Mouse (Mus musculus): ENCODE results near the gene Rasgef1a. TPM values are rescaled to one million over a fixed set of nuclear protein-coding genes. Genes with fewer than 3 reads are reported as not detected.

Gene Rasgef1a
- polyA plus RNA-seq, 1 experiment from 2014 or later, result 0.20 TPM

GRCm38 (mm10) chr6:118138731-118139709 lies 127.8 kb downstream of the Rasgef1a start, which contains the start of gene Csgalnact2:
Csgalnact2 (minus strand) TSS chr6:118139140.
- ATAC-seq (replicated peaks; ENCODE audit: low FRiP score) (peak; percentile 99), DNase-seq (ENCODE audit: low spot score) (peak; percentile 97)
- Histone ChIP-seq H3K27ac (ENCODE audit: low read depth, low read length) (no peak within 1 kb of the TSS), H3K4me3 (ENCODE audit: low read depth, low read length) (peak within 1 kb of the TSS; percentile 73), H3K9ac (ENCODE audit: low read length) (peak within 1 kb of the TSS; percentile 77), H3K27me3 (ENCODE audit: control insufficient read depth, insufficient read depth, low read length) (no peaks in the 10 kb centered on the region), H3K4me1 (replicated peaks; ENCODE audit: control insufficient read depth, insufficient read depth, low read length) (no peaks in the 10 kb centered on the region), H3K36me3 (ENCODE audit: control insufficient read depth, insufficient read depth, low read length) (no peaks in the 10 kb centered on the region), H3K4me2 (ENCODE audit: low read depth, low read length, severe bottlenecking) (peak within 1 kb of the TSS; percentile 82), H3K9me3 (ENCODE audit: control insufficient read depth, low read length) (no peaks in the 10 kb centered on the region)
- 7% methylated on average over 63 of the region's 66 CpGs for WGBS

- Histone ChIP-seq H3K9ac (ENCODE audit: low read length) (no peak overlapping the region), H3K4me3 (ENCODE audit: low read depth, low read length) (no peak overlapping the region), H3K27me3 (ENCODE audit: control insufficient read depth, insufficient read depth, low read length) (no peaks in the 10 kb centered on the region), H3K4me1 (replicated peaks; ENCODE audit: control insufficient read depth, insufficient read depth, low read length) (no peaks in the 10 kb centered on the region), H3K27ac (ENCODE audit: low read depth, low read length) (no peak overlapping the region), H3K4me2 (ENCODE audit: low read depth, low read length, severe bottlenecking) (no peak overlapping the region), H3K36me3 (ENCODE audit: control insufficient read depth, insufficient read depth, low read length) (no peaks in the 10 kb centered on the region), H3K9me3 (ENCODE audit: control insufficient read depth, low read length) (no peaks in the 10 kb centered on the region; the same call in 1 of the 2 replicates)
- WGBS, result 86% methylated on average over 6 of the region's 6 CpGs
- no peak for ATAC-seq (replicated peaks; ENCODE audit: low FRiP score)
- no peak for DNase-seq (ENCODE audit: low spot score)
Measured at GRCm38 (mm10) chr6:118140961-118141360, 129.7 kb downstream of the Rasgef1a start.

Small RNA genes lying within 50 kb of the gene (microRNA-seq; reads per million reads assigned to microRNA genes)
- not detected for gene Mir7044 (ENCODE audit: insufficient number of aligned reads)

Other genes starting within 250 kb of the Rasgef1a start
- gene Zfp637, start 170.3 kb upstream of the Rasgef1a start, polyA plus RNA-seq (2014; fragmentation: Nextera tagmentation; extraction: Ambion mirVana), result 118 and 123 TPM in 2 replicates
- 14.4 and 16.9 TPM in 2 replicates for gene Zfp239, start 149.3 kb upstream of the Rasgef1a start, polyA plus RNA-seq (2014; fragmentation: Nextera tagmentation; extraction: Ambion mirVana)
- 782 and 811 TPM in 2 replicates for gene Hnrnpf, start 111.1 kb upstream of the Rasgef1a start, polyA plus RNA-seq (2014; fragmentation: Nextera tagmentation; extraction: Ambion mirVana)
- gene Fxyd4, start 73.7 kb upstream of the Rasgef1a start, polyA plus RNA-seq (2014; fragmentation: Nextera tagmentation; extraction: Ambion mirVana), result 2.8 and 3.9 TPM in 2 replicates
- 8.1 and 9.3 TPM in 2 replicates for gene Csgalnact2, start 127.7 kb downstream of the Rasgef1a start, polyA plus RNA-seq (2014; fragmentation: Nextera tagmentation; extraction: Ambion mirVana)
- 0.39 and 0.43 TPM in 2 replicates for gene Ret, start 186.3 kb downstream of the Rasgef1a start, polyA plus RNA-seq (2014; fragmentation: Nextera tagmentation; extraction: Ambion mirVana)

All from forebrain, embryonic 11.5 days (tissue).